Mouse (Mus musculus): ENCODE data around the gene Ankrd2.

DNA sequence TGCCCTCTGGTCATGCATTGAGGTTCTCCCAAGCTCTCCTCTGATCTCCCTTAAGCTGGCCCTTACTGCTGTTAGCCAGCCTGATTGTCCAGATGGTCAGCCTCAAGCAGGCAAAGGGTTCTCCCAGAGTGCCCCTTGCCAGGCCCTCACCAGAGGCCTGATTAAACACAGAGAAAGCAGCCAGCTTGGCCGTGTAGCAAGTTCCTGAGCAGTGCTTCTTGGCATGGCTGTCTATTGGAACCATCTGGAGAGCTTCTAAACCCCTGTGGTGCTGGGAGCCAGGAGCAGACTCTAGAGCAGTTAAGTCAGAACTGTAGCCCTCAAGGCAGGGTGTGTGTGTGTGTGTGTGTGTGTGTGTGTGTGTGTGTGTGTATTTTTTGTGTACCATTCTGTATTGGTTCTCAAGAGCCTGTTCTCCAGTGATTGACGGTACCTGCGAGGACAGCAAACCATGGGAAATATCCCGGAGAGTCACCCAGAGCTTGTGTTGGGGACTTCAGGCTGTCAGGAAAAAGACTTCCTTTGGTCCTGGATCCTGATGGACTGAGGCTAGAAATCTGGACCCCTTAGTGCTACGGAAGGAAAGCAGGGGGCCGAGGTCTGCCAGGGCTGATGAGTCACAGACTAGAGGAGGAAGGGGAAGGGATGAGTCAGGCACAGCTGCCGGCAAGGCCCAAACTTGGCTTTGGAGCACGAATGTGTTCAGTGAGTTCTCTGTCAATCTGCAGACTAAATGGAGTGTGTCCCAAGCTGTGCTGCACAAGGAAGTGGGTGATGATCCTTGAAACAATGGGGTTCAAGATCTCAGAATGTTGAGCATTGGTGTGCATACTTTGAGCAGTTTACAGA is 18.2 kb upstream of the Ankrd2 start:
- TF ChIP-seq POLR2A (IDR thresholded peaks at IDR 0.05; ENCODE audit: low read depth, low read length) (no peak), CTCF (IDR thresholded peaks at IDR 0.05; ENCODE audit: extremely low read depth, insufficient read depth, insufficient read length, insufficient replicate concordance) (no peak)
